Mouse (Mus musculus) common myeloid progenitor, adult 5-6 weeks (primary cell): Measurements from ENCODE around the gene Tekt5. TPM values are rescaled to one million over a fixed set of nuclear protein-coding genes. Genes with fewer than 3 reads are reported as not detected.

Source experiments
- total RNA-seq: library from RNA; stranded (forward); fragments of 200-1000, 187-1606 nt; gene quantifications from 2 replicates; pipeline ENCODE4 v1.2.3, GENCODE M21; 2017

Gene Tekt5
- total RNA-seq, 1 experiment from 2014 or later = not detected

Other genes starting within 250 kb of the Tekt5 start
- not detected in 2 replicates for gene Rpl39l, start 225.3 kb downstream of the Tekt5 start, total RNA-seq
- gene Atf7ip2, start 202.8 kb downstream of the Tekt5 start, total RNA-seq = 0.23 TPM in 1 of 2 replicates, not detected in the other
- gene Emp2, start 81.5 kb downstream of the Tekt5 start, total RNA-seq = not detected in 2 replicates
- gene Nubp1, start 16.5 kb upstream of the Tekt5 start, total RNA-seq = 55.7 and 59.3 TPM in 2 replicates
- gene Tvp23a, start 51.9 kb upstream of the Tekt5 start, total RNA-seq = 0.05 TPM in 1 of 2 replicates, not detected in the other
- 0.69 and 1.2 TPM in 2 replicates for gene Ciita, start 84.6 kb upstream of the Tekt5 start, total RNA-seq
- gene Dexi, start 147.6 kb upstream of the Tekt5 start, total RNA-seq = 3.7 and 5.9 TPM in 2 replicates
- gene Clec16a, start 149.8 kb upstream of the Tekt5 start, total RNA-seq = 15.5 and 16.5 TPM in 2 replicates